Mouse (Mus musculus): ENCODE data around the gene R3hdm2.
A peak's percentile ranks its signal among the peaks of the same experiment; 100 is the strongest.

Gene R3hdm2

DNA sequence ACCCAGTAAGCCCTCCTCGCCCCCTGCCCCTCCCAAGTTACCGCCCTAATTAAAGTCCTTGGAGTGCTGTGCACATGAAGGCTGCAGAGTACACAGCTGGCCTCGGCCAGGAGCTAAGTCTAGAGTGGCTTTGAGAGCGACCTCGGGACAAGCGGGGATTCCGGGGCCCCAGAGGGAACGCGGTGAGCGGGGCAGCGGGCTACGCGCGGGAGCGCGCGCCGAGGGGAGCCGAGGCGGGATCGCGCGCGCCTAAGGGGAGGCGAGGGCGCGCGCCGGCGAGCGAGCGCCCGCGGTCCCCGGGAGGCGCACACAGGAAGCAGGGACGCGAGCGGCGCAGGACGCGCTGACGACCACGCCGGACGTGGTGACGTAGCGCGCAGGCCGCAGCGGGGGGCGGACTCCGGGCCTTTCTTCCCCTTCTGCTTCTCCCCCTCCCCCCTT lies at the start of gene R3hdm2:
Gene R3hdm2, plus strand, starts transcription at position 77 of the 441 bp plus-strand sequence.
- peak; percentile 95 to 96 for DNase-seq

DNA sequence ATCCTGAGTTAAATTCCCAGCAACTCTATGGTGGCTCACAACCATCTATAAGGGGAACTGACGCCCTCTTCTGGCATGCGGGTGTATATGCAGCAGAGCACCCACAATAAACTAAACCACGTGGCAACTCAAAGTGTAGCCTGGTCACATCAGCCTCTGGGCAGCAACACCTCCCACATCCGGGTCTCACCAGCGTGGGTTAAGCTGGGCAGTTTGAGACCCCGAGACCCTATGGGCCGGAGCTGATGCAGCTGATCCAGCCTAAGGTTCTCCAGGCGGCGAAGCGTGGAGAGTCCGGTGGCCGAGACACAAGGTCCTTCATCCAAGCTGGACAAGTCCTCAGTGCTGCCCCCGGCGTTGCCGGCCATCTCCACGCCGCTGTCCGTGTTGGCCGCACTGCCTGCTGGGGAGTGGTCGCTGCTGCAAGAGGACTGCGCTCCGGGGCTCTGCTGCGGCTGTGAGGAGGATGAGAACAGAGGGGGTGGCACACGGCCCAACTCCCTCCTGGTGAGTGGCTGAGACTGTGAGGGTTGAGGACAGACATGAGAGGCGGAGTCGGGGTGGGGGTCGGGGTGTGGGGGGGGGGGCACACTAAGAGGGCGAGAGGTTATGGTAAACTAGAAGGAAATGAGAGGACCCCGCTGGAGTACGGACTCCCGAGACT lies 47.8 kb upstream of the R3hdm2 start:
- no peak for DNase-seq

DNA sequence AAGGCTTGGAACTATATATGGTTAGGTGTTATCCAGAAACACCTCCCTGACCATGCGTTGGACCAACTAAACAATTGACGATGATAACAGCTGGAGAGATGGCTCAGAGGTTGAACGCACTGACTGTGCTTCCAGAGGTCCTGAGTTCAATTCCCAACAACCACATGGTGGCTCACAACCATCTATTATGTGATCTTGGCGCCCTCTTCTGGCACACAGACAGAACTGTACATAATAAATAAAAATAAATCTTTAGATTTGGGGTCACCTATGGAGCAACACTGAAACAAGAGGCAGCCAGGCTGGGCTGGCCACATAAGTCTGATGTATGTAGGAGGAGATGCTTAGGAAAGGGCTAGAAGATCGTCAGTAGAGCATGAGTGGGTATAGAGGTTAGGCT lies 47.0 kb upstream of the R3hdm2 start:
- peak; percentile 46 to 55 for DNase-seq

DNA sequence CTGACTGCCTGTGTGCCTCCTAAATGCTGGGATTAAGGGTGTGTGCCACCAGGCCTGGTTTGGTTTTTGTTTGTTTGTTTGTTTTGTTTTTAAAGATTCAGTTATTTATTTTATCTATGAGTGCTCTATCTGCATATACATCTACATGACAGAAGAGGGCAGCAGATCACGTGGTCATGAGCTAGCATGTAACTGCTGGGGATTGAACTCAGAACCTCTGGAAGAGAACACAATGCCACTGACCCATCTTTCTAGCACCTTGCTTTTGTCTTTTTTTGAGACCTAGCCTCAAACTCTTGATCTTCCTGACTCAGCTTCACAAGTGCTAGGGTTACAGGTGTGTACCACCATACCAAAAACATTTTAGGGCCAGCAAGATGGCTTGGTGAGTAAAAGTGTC lies 44.9 kb upstream of the R3hdm2 start:
- DNase-seq, result no peak

DNA sequence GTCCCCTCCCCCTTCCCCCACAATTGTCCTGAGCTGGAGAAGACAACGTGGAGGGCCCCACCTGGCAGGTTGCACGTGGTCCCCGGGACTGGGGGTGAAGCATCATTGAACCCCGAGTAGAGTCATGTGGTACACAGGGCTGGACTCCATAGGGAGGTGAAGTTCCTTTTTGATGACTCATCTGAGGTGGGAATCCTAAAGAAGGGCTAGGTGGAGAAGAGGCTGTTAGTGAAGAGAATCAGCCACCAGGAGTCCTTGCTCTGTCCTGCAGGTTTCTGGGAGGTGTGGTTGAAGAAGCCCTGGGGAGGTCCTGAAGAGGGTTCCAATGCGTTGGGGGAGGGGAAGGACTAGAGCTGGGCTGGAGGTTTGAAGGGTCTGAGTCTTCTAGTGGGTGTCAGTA lies 43.2 kb upstream of the R3hdm2 start:
- DNase-seq, result no peak

DNA sequence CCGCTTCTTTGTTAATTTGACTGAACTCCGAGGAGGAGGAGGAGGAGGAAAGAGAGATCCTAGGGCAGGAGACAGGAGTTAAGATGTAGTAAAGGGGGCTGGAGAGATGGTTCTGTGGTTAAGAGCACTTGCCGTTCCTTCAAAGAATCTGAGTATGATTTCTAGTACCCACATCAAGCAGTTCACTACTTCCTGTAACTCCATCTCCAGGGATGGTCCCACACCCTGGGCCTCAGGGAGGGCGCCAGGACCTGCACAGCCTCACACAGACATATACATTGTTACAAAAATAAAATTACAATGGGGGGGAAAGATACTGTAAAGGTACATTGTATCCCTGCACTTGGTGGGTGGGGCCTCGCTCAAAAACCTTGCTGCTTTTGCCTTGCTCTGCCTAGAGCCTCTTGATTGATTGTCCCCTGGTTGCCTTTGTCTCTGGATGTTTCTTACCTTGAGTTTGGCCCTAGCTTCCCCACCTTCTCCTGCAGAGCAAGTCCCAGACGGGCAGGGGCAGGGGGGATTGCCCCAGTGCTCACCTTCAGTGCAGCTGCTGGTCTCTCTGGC lies 42.5 kb upstream of the R3hdm2 start:
- no peak for DNase-seq

DNA sequence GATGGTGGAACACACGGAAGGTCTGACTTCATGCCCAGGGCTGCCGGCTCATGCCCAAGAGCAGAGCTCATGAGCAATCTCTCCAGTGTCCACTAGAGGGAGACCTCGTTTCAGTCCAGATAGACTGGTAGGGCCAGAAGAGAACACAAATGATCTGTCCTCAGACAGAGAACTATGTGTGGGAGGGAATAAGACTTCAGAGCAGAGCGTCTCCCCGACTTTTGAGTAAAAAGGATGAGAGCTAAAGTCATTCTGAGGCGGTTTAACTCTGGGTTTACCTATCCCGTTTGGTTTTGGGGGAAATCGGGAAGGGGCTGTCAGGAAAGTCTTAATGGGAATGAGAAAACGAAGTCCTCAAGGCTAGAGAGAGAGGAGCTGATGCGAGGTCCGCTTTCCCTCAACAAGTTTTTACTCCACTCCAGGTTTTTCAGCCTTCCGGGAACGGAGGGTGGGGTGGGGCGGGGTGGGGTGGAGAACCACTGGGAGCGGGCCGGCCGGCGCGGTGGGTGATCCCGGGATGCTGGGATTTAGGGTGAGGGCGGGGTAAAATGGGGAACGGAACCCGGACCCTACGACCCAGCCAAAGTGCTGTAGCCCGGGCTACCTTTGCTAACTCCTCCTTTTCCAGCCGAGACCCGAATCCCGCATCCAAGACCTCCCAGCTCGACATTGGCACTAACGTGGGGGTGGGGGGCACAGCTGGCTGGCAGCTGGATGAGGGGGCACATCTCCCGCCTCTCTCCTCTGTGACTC lies 41.0 kb upstream of the R3hdm2 start:
- peak; percentile 88 to 90 for DNase-seq

DNA sequence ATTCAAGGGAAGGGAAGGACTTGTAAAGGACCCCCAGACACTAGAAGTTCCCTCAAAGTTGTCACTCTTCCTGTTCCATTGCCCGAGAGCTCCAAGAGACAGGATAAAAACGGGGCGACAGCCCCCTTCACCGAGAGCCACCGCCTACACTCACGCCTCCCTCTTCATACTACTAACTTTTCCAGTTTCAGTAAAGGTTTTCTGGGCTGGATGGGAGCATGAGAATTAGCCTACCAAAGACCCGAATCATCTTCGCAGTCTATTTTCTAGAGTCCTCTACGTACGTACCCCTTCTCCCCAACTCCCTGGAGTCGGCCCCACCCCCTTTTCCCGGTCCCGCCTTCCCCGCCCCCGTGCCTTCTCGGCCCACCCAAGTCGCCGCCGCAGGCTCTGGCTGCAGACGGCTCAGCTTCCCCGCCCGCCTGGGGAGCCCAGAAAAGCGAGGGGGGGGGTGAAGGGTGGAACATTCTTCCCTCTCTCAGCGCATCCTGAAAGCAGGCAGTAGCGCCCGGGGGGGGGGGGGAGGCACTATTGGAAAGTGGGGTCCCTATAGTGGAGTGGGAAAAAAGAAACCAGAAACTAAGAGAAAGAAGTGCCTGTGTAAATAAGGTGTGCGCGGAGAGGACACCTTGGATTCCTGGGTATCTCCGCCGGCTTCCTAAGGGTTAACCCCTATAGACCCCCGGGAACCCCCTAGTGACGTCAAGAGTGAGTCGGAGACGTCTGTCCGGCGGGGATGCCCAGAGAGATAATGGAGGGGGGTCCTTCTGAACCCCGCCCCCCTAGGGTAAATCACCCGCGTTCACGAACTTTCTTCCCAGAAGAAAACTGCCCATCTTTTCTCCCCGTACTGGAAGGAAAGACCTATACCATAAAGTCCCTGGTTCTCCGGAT lies 40.2 kb upstream of the R3hdm2 start:
- DNase-seq, result peak; percentile 27 to 29

DNA sequence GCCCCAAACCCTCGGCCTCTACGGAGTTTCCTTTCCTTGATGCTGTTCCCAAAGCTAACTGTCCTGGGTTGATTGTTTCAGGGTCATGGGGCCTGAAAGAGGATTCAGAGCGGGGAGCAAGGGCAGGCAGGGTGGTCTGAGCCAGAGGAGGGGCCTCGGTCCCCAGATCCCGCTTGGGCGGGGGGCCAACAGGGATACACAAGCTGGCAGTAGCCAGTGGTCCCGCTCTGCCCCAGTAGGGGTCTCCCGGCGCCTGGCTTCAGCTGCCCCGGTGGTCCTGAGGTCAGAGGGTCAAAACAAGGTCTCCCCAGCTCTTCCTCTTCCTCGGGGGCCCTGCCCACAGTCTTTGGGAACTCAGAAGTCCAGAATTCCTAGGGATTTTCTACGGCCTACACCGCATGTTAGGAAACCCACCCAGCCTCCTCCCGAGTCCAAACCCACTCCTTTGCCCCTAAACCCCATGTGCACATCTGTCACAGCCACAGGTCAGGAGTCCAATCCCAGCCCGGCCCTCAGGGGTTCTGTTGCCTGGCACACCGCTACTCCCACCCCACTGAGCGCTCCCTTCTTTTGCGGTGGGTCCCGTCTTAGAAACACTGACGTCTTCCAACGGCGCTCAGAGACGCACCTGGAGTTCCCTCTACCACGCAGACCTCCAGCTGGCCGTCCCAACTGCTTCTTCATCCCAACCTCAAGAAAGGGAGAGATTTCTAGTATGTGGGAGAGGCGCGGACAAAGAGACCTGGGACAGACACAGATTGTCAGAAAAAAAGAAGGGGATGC lies 39.4 kb upstream of the R3hdm2 start:
- DNase-seq, result peak; percentile 29 to 34

DNA sequence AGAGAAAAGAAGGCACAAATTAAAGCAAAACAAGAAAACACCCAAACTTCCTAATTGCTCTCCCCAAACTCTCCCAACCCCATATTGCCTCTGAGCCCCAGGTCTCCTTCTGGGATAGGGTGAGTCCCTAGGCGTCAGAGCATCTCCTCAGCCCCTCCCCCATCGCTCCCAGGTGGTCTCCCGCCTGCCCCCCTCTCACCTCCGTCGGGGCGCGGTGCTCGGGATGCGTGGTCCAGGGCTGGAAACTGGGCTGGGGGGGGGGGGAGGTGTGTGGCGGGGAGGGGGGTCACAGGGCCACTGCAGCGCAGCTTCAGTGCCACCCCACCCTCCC lies 38.8 kb upstream of the R3hdm2 start:
- DNase-seq, result no peak

DNA sequence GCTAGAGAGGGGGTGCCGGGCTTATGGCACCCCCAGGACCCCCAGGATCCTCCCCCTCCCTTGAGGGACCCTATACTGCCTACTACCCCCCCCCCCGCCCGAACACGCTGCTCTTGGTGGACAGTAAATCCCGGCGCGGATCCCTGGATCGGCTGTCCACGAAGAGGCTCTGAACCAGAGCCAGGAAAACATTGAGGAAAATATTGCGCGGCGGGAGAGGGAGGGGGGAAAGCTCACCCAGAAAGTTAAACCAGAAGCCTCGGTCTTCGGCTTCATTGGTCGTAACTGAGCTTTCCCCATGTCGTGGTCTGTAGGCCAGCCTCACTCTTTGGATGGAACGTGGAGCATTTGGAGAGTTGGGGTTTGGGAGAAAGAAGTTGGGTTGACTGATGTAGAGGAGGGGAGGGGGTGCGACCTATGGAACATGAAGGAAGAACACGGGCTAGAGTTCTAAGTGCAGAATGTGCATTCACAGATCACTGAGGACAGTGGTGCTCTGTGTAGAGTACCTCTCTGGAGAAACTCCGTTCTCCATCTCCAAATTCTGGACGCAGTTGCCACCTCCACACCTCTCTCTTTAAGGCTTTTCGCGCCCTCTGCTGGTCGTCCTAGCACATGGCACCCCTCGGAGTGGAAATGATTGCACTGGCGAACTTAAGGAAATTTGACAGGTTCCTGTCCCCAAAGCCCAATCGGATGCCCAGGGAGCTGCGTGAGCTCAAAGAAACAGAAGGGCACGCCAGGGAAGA lies 38.1 kb upstream of the R3hdm2 start, which contains the start of gene Gli1:
Gene Gli1, minus strand, starts transcription at position 84 of the 749 bp plus-strand sequence.
- peak; percentile 86 to 87 for DNase-seq

DNA sequence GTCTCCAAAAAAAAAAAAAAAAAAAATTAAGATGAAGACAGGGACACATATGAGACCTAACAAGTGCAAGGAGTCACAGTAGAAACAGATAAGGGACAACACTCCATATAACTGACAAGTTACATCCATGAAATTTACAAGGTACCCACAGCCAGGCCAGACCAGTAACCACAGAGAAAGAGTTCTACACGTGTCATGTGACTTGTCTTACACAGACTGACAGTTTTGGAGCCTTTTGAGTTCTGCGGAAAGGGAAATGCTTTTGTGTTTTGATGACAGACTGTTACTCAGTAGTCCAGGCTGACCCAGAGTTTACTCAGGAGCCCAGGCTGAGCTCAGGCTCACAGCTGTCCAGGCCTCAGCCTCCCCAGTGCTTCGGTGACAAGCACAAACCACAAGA lies 37.1 kb upstream of the R3hdm2 start:
- DNase-seq, result no peak

DNA sequence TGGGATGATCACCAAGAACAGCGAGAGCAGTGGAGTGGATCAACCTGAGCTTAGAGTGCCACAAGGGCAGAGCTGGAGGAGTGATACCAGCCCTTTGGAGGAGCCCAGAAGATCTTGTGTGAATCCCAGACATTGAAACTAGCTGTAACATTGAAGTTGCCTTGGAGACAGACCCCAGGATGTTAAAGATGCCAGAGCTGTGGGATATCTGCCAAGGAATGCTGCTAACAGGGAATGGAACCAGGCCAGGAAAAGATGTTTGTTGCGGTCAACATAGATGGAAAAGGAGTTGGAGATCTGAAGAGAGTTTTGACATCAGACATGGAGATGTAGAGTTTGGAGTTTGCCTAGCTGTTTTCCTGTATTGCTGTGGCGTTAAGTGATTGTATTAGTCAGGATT lies 34.0 kb upstream of the R3hdm2 start:
- DNase-seq, result no peak

DNA sequence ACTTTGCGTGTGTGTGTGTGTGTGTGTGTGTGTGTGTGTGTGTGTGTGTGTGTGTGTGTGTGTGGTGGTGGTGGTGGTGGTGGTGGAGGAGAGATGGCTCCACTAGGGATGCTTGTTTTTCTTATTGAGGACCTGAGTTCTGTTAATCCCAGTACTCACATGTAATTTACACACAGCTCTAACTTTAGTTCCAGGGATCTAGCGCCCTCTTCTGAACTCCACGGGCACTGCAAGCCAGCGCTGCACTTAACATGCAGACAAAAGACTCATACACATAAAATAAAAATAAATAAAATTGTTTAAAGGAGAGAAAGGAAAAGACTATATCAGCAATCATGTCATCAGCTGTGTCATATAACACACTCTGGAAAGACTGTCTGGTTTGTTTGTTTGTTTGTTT lies 31.2 kb upstream of the R3hdm2 start:
- peak; percentile 48 to 57 for DNase-seq

DNA sequence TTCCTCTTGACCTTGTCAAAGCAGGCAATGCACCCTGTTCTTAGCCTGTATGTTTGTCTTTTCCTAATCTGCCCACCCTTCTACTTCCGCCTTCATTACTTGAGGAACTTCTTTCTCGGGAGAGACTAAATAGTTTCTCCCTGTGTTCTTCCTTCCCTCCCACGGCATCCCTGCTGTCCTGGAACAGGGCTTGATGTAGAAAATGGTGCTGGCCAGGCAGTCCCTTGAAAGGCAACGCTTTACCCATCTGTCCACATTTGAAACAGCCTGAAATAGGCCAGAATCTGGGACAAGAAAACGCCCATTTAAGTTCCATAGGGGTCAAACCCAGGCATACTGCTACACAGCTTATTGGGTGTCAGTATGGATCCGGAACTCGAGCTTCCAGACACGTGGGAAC lies 30.3 kb upstream of the R3hdm2 start:
- no peak for DNase-seq

DNA sequence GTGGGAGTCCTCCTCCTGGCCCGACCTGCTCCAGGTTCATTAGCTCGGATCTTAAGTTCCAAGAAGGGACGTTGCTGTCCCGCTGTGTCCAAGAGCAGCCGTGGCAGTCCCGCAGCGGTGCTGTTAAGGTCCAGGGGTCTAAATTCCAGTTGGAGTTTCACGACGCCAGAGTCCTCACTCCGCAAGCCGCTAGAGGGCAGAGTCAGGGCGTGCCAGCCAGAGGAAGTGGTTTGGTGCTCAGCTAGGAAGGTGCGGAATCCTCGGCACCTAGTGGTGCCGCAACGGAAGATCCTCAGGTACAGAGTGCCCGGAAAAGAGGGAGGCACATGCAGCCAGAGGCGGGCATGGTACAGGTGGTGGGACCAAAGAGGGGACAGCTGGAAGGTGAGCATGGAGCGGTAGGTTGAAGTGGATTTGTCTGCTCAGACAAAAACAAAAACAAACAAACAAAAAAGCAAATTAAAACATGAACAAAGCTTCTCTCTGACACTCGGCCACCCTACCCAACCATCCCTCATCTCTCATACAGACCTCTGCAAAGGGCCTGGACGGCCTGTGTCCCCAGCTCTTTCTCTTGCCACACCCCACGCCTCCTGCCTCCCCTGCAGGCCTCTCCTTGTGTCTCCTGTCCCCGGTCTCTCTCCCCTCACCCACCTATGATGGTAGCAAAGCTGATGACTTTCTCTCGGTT lies 29.4 kb upstream of the R3hdm2 start:
- peak; percentile 71 to 72 for DNase-seq

DNA sequence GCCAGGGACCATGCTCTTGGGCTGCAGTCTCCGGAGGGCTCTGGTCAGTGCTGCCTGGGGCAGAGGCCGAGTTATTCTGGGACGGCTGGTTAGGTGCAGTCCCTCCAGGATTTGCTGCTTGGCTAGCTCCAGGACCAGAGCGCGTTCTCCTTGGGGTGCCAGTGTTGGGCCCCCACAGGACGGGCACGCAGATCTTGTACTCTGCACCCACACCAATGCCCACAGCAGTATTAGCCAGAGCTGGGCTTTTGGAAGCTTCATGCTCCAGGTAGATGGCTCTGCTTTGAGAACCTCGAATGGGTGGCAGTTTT lies 28.9 kb upstream of the R3hdm2 start:
- no peak for DNase-seq

DNA sequence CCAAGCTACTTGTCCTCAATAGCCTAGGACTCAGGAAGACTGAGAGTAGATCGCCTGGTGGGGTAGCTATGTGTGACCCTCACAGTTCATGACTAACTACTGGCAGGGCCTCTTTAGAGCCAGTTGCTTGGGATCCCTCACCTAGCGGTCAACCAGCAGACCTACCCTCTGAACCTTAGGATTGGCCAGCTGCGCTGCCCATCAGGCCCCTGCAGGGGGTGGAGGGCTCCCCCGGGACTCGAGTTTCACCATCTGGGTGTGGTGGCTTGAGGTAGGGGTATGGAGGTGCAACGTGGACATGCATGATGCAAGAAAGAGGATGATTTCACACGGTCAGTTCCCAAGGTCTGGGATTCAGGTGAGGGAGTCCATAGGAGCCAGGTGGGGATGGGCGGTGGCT lies 28.4 kb upstream of the R3hdm2 start:
- DNase-seq, result no peak

DNA sequence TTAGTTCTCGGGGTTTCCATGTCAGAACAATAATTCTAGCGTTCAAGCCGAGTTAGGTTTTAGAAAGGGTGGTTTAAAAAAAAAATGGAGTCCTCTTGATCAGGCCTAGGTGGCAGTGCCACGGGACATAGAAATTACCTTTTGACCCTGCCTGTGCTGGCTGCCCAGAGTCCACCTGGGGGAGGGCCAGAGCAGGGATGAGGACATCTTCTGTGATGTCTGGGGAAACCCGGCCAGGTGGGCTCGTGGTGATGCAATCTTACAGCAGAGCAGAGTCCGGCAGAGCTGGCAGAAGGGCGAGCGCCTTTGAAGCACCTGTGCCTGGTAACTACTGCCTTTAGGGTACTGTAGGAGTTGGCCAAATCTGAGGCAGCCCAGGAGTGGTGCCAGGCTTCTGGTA lies 27.9 kb upstream of the R3hdm2 start:
- DNase-seq, result no peak

DNA sequence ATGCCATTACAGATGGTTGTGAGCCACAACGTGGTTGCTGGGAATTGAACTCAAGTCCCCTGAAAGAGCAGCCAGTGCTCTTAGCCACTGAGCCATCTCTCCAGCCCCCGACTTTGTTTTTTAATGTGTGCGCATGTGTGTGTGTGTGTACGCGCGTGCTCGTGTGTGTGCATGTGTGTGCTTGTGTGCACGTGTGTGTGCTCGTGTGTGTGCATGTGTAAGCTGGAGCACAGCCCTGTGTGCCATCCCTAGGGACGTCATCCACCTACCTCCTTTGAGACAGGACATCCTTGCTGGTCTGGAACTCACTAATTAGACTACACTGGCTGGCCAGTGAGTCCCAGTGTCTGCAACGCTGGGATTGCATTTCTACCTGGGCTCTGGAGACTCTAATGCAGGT lies 27.4 kb upstream of the R3hdm2 start:
- DNase-seq, result no peak

All from B cell, adult 2 months (primary cell).